Mouse (Mus musculus): ENCODE results near the gene Supt7l.

Gene Supt7l

DNA sequence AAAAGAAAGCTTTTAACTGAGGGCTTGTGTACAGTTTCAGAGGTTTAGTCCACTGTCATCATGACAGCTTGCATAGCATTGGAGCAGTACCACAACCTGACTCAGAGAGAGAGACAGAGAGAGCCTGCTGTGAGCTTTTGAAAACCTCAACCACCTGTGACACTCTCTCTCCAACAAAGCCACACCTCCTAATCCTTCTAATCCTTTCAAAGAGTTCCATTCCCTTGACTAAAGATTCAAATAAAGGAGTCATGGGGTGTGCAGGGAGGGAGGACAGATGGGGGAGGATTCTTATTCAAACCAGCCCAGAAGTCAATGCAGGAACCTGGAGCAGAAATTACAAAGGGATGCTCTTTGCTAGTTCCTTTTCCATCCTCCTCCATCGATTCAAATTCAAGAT, 35.6 kb downstream of the Supt7l start:
- no peak for DNase-seq (ENCODE audit: low spot score)

- no peak for DNase-seq (ENCODE audit: low spot score)
Observed at GRCm38 (mm10) chr5:31489116-31489769, 38.4 kb downstream of the Supt7l start.

- no peak for DNase-seq (ENCODE audit: low spot score)
Observed at GRCm38 (mm10) chr5:31487889-31488288, 39.7 kb downstream of the Supt7l start.

DNA sequence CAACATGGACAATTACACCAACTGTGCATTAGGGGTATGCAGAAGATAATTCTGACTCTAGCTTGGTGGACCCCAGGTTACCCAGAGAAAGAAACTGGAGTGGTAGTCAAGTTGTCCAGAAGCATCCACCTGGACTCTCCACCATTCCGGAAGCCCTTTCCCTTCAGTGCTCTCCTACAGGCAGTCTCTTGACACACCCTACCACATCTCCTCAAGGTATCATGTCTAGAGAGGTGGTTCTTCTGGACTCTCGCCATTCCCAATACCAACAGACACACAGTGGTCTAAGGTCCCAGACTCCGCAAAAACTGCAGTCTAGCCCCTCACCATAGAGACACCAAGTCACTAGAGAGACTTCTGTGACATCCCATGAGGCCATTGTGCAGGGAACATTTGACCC, 42.2 kb downstream of the Supt7l start, which contains the start of gene 4930548H24Rik:
Gene 4930548H24Rik (plus strand): TSS at position 301 of the 400 bp plus-strand sequence.
- no peak for DNase-seq (ENCODE audit: low spot score)

DNA sequence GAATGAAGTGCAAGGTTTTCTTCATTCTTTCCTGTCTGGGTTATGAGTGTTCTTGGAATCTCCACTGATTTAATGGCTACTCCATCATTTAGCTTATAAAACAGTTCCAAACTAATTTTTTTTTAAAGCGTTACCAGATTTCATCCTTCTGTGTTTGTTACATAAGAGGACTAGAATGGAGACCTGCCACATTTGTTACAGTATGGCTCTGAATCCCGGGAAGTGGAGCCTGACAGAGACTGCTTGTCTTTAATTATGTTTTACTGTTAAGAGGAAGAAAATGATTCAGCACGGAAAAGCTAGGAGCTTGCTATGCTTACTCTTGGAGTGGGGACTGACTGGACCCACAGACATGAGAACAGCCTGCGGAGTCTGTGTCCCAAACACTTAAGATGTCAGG, 47.1 kb downstream of the Supt7l start:
- DNase-seq (ENCODE audit: low spot score), result no peak

DNA sequence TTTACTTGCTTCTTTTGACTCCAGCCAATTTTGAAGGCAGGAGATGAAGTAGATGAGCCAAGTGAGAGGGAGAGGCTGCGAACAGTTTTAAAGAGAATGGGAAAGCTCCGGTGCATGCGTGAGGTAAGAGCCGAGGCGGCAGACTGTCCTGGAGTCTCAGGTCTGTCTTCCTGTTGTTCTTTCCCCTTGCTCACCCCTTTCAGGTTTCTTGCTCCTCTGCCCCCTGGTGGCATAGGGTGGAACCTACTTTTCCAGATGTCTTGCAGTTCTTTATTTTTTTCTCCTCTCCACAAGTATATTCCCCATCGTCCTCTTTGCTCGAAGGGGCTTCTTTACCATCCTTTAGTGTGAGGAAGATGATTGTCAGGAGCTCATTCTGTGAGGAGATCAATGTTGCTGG, 57.3 kb downstream of the Supt7l start:
- DNase-seq (ENCODE audit: low spot score), result no peak

DNA sequence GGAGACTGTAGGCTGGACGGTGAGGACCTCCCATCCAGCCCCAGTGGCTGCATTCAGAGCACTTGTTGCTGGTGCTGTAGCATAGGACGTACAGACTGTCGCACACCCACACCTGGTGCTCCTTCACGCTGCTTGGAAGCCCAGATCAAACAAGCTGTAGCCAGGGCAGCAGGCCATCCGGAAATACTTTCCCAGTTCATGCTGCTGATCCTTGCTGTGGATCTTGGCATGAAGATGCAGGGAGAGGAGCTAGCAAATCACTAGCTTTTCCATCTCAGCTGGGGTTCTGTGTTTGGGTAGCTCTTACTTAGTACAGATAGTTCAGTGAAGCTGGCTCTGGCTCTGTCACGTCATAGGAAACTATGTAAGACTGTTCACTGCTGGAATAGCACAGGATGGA, 57.9 kb downstream of the Supt7l start:
- no peak for DNase-seq (ENCODE audit: low spot score)

DNA sequence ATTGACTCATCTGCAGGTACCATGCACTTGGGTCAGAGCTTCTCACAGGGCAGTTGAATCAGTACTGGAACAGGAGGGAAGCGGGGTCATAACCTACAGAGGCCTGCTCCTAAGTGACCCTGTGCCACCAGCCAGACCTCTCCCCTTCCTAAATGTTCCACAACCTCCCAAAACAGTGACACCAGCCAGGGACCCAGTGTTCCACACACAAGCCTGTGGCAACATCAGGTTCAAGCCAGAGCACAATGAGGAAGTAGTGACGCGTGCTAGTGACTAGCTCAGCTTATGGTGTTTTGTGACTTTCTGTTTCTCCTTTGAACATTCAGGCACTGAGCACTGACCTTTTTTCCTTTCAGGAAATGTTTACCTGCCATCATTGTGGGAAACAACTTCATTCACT, 59.8 kb downstream of the Supt7l start:
- no peak for DNase-seq (ENCODE audit: low spot score)
